Mouse (Mus musculus): ENCODE measurements around the gene Vwa7.

GRCm38 (mm10) chr17:35005158-35005557, 11.2 kb upstream of the Vwa7 start:
- TF ChIP-seq CTCF (IDR thresholded peaks at IDR 0.05; ENCODE audit: low read depth): no peak
- TF ChIP-seq EP300 (optimal IDR thresholded peaks at IDR 0.05): no peak
